Mouse (Mus musculus) spleen, postnatal 36 days (tissue): ENCODE measurements around the gene Sorcs3.

Experiments used
- DNase-seq, 2 experiments: peaks; one replicate each; pipeline ENCODE4 v3.0.0; 2022; ENCODE audit warnings: low spot score in 2 of 2, mixed read lengths in 1 of 2

The Sorcs3 gene

GRCm38 (mm10) chr19:48391551-48391950, 185.7 kb downstream of the Sorcs3 start:
- no peak for DNase-seq

GRCm38 (mm10) chr19:48404774-48405495, 199.1 kb downstream of the Sorcs3 start:
- DNase-seq: no peak

DNA sequence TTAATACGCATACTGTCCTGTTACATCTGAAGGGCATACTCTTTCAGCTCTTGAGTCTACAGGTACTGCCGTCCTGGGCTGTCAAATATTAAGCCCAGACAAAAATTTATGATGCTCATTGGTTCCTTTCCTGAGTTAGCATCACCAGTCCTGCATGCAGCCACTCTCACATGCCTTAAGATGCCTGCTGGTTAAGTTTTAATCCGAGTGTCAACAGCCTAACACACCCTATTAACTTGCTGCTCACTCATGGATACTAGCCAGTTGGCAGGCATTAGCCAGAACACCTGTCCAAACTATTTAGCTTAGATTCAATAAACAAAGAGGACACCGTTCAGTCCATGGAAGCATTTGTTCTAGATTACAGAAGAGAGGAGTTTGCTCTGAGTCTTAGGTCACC, 202.4 kb downstream of the Sorcs3 start:
- no peak for DNase-seq

- no peak for DNase-seq
These were observed 205.5 kb downstream of the Sorcs3 start for GRCm38 (mm10) chr19:48411332-48411731.

- DNase-seq: no peak
These were observed 208.0 kb downstream of the Sorcs3 start for GRCm38 (mm10) chr19:48413836-48414235.

DNA sequence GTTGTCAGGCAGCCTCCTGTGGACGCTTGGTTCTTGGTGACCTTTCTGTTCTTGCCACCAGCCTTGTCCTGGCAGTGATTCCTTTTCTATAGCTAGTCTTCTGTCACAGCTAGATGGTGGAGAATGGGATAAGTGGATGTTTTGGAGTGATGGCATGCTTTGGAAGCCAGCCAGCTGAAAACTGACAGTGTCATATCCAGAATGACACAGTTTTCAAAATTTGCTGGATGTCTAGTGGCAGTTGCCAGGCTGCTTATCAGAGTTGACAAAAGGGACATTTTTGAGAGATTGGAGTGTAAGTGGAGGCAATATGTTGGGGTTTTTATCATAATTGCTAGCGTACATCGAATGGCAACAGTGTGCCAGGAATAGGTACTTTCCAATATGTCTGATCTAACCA, 212.5 kb downstream of the Sorcs3 start:
- no peak for DNase-seq

DNA sequence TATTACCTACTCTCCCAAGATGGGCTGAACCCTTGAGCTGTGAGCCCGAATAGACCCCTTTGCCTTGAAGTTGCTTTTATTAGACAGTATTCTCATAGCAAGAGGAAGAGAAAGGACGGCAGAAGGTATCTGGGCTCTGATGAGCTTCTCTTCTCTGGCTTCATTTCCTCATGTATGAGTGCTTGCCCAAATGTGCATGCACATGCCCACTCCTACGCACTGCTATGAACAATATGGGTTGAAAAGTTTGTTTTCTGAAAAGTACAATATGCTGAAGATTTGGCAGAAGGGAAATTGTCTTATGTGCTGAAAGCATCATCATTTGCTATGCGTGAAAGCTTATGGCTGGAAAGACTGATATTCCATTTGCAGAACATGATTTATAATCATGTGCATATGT, 223.4 kb downstream of the Sorcs3 start:
- DNase-seq: no peak

GRCm38 (mm10) chr19:48429755-48430154, 223.9 kb downstream of the Sorcs3 start:
- DNase-seq: no peak

- DNase-seq: no peak
These were observed 224.5 kb downstream of the Sorcs3 start for GRCm38 (mm10) chr19:48430328-48430727.

GRCm38 (mm10) chr19:48438450-48438849, 232.6 kb downstream of the Sorcs3 start:
- DNase-seq: no peak

GRCm38 (mm10) chr19:48461141-48461540, 255.3 kb downstream of the Sorcs3 start:
- DNase-seq: no peak

GRCm38 (mm10) chr19:48462426-48462825, 256.6 kb downstream of the Sorcs3 start:
- DNase-seq: no peak

DNA sequence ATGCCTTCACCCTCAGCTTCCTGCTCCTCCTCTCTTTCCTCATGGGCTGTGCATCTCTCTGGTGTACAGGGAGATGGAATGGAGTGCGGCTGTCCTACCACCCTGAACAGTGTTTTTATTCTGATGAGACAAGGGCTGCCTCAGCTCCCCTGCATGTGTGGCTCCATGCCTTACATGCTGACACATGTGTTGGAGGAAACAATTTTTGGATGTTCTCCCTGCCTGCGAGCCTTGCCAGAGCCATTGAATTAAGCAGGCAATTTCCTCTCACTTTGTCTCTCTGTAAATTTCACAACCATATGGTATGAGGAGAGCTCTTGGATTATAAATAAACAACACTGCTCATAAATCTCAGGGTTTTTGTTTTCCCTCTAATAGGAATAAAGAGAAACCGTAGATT, 257.7 kb downstream of the Sorcs3 start:
- no peak for DNase-seq

- no peak for DNase-seq
These were observed 261.6 kb downstream of the Sorcs3 start for GRCm38 (mm10) chr19:48467471-48467870.

GRCm38 (mm10) chr19:48469791-48470410, 264.1 kb downstream of the Sorcs3 start:
- no peak for DNase-seq

GRCm38 (mm10) chr19:48471927-48472326, 266.1 kb downstream of the Sorcs3 start:
- DNase-seq: no peak

GRCm38 (mm10) chr19:48475784-48476410, 270.1 kb downstream of the Sorcs3 start:
- no peak for DNase-seq

DNA sequence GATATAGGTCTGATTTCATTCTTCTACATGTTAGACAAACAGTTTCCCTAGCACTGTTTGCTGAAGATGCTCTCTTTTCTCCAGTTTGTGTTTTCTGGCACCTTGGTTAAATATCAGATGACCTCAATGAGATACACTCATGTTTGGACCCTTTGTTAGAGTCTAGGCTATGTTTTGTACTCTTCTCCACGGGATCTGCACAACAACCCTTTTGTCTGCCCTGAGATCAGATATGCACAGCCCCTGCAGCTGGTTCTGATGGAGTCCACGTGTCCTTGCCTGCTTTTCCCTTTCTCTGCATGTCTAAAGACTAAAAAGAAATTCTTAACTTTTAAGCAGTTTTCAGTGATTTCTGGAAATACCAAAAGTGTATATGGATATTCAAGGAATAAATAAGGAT, 273.0 kb downstream of the Sorcs3 start:
- DNase-seq: no peak

DNA sequence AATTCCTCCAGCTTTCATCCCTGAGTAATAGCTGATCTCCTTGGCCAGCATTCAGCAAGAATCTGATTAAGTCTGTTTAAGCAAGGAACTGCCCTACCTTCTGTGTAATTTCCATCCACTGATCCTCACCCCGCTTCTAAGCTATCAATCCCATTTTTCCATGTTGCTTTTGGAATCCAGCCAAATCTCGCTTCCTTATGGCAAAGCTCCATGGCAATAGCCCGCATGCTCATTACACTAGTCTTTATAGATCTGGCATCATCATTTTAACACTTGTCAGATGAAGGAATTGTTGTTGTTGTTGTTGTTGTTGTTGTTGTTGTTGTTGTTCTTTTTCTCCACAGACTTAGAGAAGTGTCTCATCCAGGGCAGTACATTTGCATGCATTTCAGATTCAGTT, 277.1 kb downstream of the Sorcs3 start:
- DNase-seq: no peak

DNA sequence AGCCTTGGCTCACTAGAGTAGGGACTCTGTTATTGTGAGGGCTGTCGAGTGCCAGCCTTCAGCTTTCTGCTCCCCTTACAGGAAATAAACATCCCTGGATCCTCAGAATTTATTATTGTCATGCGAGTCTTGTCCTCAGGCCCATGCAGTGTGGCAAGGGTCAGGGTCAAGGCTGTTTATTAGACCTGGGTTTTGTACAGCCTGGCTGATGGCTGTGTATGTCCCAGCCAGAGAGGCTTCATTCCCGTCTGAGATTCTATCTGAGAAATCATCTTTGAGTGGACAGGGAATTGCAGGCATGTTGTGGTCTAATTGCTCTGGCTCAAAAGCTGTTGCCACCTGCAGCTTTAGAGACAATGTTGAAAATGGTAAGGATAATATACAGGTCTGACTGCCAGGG, 285.3 kb downstream of the Sorcs3 start:
- DNase-seq: no peak

DNA sequence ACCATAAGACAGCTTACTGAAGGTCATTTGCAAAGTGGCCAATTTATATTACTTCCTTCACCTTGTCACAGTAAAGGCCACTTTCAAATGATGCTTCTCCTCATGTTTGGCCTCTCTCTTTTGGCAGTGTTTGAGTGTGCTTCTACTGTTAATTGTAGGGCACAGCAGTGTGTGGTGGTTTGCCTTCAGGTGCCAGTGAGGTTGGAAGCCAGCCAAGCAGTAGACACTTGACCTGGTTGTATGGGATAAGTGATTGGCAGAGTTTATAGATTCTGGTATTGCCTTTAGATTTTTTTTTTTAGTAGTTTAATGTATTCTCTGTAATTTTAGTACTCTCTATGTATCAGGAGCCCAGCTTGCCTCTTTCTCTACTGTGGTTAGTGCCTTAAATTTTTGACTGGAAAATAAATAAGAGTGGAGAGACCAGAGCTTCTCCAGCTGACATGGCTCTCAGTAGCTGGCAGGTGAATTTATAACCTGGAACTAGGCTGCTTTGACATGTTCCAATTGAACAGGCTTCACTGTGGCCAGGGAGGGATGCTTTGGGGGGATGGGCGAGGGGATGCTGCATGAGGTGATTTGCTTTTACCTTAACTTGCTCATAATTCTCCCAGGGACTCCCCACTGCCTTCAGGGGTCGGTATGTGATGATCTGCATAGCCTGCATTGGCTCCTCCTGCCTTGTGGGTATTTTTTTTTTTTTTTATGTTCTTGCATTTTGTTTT, 298.2 kb downstream of the Sorcs3 start:
- DNase-seq: no peak

- no peak for DNase-seq
These were observed 318.0 kb downstream of the Sorcs3 start for GRCm38 (mm10) chr19:48523803-48524202.
